Mouse (Mus musculus): ENCODE measurements around the gene Tmprss7. TPM values are rescaled to one million over a fixed set of nuclear protein-coding genes. Genes with fewer than 3 reads are reported as not detected.

The Tmprss7 gene
- polyA plus RNA-seq, 1 experiment from 2014 or later, result 0.09 TPM

DNA sequence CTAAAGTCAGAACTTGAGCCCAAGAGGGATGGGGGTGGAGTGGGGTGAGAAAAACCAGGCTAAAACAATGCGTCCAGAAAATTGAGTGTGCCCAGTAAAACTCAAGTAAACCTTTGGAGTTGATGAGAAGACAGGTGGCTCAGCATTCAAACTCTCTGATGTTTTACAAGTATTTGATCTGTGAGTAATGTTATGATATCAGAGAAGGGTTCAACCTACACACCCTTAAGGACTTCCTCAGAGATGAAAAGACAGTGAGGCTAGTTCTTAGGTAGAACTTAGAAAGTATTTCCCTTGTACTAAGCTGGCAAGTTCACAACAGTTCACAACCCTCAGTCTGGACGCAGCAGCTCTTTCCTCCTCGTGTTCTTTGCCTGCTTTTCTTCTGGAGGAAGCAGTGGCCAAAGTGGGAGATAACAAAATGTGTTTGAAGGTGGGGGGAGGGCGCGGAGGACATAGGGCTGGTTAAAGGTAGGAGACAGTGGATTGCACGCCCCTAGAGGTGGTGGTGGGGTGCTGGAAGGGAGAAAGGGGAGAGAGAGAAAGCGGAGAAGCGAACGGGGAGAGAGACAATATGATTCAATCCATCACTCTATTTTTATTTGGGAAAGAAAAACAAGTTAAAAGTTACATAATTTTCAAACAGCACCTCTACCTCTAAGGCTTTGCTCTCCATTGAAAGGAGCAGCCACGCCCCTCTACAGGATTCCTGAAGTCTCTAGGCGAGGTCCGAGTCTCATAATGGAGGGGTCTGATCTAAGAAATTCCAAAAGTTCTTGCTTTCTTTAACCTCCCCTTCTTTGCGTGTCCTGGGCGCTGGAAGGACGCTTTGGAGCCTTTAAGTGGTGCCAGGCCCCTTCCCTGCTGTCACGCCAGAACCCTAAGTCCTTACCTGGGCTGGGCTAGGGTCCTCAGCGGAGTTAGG lies 40.2 kb downstream of the Tmprss7 start:
- H3K4me2 ChIP-seq, result peak overlapping the region; percentile 84
- 8% methylated on average over 17 of the region's 17 CpGs for WGBS (ENCODE audit: insufficient replicate concordance)
- 0 out of 2 replicates have a peak, but pooled peaks cover 6% of the 10 kb centered on the region for H3K27me3 ChIP-seq (ENCODE audit: control insufficient read depth, insufficient read depth, low read length)
- peak overlapping the region; percentile 56 for H3K9ac ChIP-seq (ENCODE audit: low read depth, low read length)
- no peak for ATAC-seq (replicated peaks; ENCODE audit: insufficient number of reproducible peaks, low FRiP score, low TSS enrichment)
- H3K36me3 ChIP-seq (ENCODE audit: control insufficient read depth, insufficient read depth, low read length), result no peaks in the 10 kb centered on the region
- H3K4me1 ChIP-seq (ENCODE audit: control insufficient read depth, insufficient read depth, low read length), result peaks cover 11% of the 10 kb centered on the region; the same call in 1 of the 2 replicates
- H3K9me3 ChIP-seq (replicated peaks; ENCODE audit: control insufficient read depth, low read length), result no peaks in the 10 kb centered on the region
- H3K27ac ChIP-seq (ENCODE audit: low read depth, low read length), result no peak overlapping the region
- peak overlapping the region; percentile 41 for H3K4me3 ChIP-seq (ENCODE audit: low read depth, low read length)

- Histone ChIP-seq H3K9ac (ENCODE audit: low read depth, low read length) (no peak overlapping the region), H3K27me3 (ENCODE audit: control insufficient read depth, insufficient read depth, low read length) (0 out of 2 replicates have a peak, but pooled peaks cover 6% of the 10 kb centered on the region), H3K4me3 (ENCODE audit: low read depth, low read length) (no peak overlapping the region), H3K4me2 (no peak overlapping the region), H3K9me3 (replicated peaks; ENCODE audit: control insufficient read depth, low read length) (no peaks in the 10 kb centered on the region), H3K36me3 (ENCODE audit: control insufficient read depth, insufficient read depth, low read length) (no peaks in the 10 kb centered on the region), H3K4me1 (ENCODE audit: control insufficient read depth, insufficient read depth, low read length) (peaks cover 11% of the 10 kb centered on the region; the same call in 1 of the 2 replicates), H3K27ac (ENCODE audit: low read depth, low read length) (no peak overlapping the region)
- WGBS (ENCODE audit: insufficient replicate concordance), result 59% methylated on average over 2 of the region's 2 CpGs
- no peak for ATAC-seq (replicated peaks; ENCODE audit: insufficient number of reproducible peaks, low FRiP score, low TSS enrichment)
Measured at GRCm38 (mm10) chr16:45651497-45651896, 42.0 kb downstream of the Tmprss7 start.

GRCm38 (mm10) chr16:45644380-45644779 lies 49.1 kb downstream of the Tmprss7 start:
- H3K27ac ChIP-seq (ENCODE audit: low read depth, low read length), result no peak overlapping the region
- H3K27me3 ChIP-seq (ENCODE audit: control insufficient read depth, insufficient read depth, low read length), result no peaks in the 10 kb centered on the region
- H3K9ac ChIP-seq (ENCODE audit: low read depth, low read length), result no peak overlapping the region
- WGBS (ENCODE audit: insufficient replicate concordance), result 46% methylated on average over 6 of the region's 6 CpGs
- no peaks in the 10 kb centered on the region for H3K9me3 ChIP-seq (replicated peaks; ENCODE audit: control insufficient read depth, low read length)
- no peaks in the 10 kb centered on the region for H3K36me3 ChIP-seq (ENCODE audit: control insufficient read depth, insufficient read depth, low read length)
- H3K4me1 ChIP-seq (ENCODE audit: control insufficient read depth, insufficient read depth, low read length), result 0 out of 2 replicates have a peak, but pooled peaks cover 5% of the 10 kb centered on the region
- no peak overlapping the region for H3K4me2 ChIP-seq
- no peak overlapping the region for H3K4me3 ChIP-seq (ENCODE audit: low read depth, low read length)
- ATAC-seq (replicated peaks; ENCODE audit: insufficient number of reproducible peaks, low FRiP score, low TSS enrichment), result no peak

DNA sequence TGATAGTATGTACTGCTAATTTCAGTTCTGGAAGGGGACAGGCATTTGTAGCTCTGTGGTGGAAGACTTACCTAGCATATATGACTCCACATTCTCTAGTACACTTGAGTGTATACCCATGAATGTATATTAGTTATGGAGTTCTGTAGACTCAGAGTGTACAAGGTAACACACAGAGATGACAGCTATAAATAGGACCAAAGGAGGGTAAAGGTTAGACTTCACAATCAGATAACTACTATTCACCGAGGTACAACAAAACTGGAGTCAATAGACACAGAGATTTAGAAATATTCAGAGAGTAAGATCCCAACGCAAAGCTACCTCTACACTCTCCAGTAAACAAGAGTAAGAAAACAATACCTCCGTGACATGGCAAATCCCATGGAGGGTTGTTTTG lies 49.5 kb downstream of the Tmprss7 start:
- WGBS (ENCODE audit: insufficient replicate concordance), result 70% methylated on average over 3 of the region's 3 CpGs
- ATAC-seq (replicated peaks; ENCODE audit: insufficient number of reproducible peaks, low FRiP score, low TSS enrichment), result no peak
- no peak overlapping the region for H3K27ac ChIP-seq (ENCODE audit: low read depth, low read length)
- H3K4me1 ChIP-seq (ENCODE audit: control insufficient read depth, insufficient read depth, low read length), result 0 out of 2 replicates have a peak, but pooled peaks cover 5% of the 10 kb centered on the region
- no peak overlapping the region for H3K4me2 ChIP-seq
- no peaks in the 10 kb centered on the region for H3K27me3 ChIP-seq (ENCODE audit: control insufficient read depth, insufficient read depth, low read length)
- H3K9ac ChIP-seq (ENCODE audit: low read depth, low read length), result no peak overlapping the region
- H3K9me3 ChIP-seq (replicated peaks; ENCODE audit: control insufficient read depth, low read length), result no peaks in the 10 kb centered on the region
- H3K36me3 ChIP-seq (ENCODE audit: control insufficient read depth, insufficient read depth, low read length), result no peaks in the 10 kb centered on the region
- H3K4me3 ChIP-seq (ENCODE audit: low read depth, low read length), result no peak overlapping the region

- Histone ChIP-seq H3K27me3 (ENCODE audit: control insufficient read depth, insufficient read depth, low read length) (no peaks in the 10 kb centered on the region), H3K4me2 (no peak overlapping the region), H3K9ac (ENCODE audit: low read depth, low read length) (no peak overlapping the region), H3K36me3 (ENCODE audit: control insufficient read depth, insufficient read depth, low read length) (no peaks in the 10 kb centered on the region), H3K9me3 (replicated peaks; ENCODE audit: control insufficient read depth, low read length) (no peaks in the 10 kb centered on the region), H3K4me3 (ENCODE audit: low read depth, low read length) (no peak overlapping the region), H3K4me1 (ENCODE audit: control insufficient read depth, insufficient read depth, low read length) (0 out of 2 replicates have a peak, but pooled peaks cover 5% of the 10 kb centered on the region), H3K27ac (ENCODE audit: low read depth, low read length) (peak overlapping the region; percentile 60; the same call in 1 of the 2 replicates)
- WGBS (ENCODE audit: insufficient replicate concordance), result 56% methylated on average over 3 of the region's 3 CpGs
- ATAC-seq (replicated peaks; ENCODE audit: insufficient number of reproducible peaks, low FRiP score, low TSS enrichment), result no peak
Measured at GRCm38 (mm10) chr16:45641301-45641700, 52.2 kb downstream of the Tmprss7 start.

- Histone ChIP-seq H3K36me3 (ENCODE audit: control insufficient read depth, insufficient read depth, low read length) (no peaks in the 10 kb centered on the region), H3K27ac (ENCODE audit: low read depth, low read length) (no peak overlapping the region), H3K4me3 (ENCODE audit: low read depth, low read length) (no peak overlapping the region), H3K4me2 (no peak overlapping the region), H3K9me3 (replicated peaks; ENCODE audit: control insufficient read depth, low read length) (no peaks in the 10 kb centered on the region), H3K9ac (ENCODE audit: low read depth, low read length) (no peak overlapping the region), H3K4me1 (ENCODE audit: control insufficient read depth, insufficient read depth, low read length) (0 out of 2 replicates have a peak, but pooled peaks cover 5% of the 10 kb centered on the region), H3K27me3 (ENCODE audit: control insufficient read depth, insufficient read depth, low read length) (no peaks in the 10 kb centered on the region)
- 62% methylated on average over 10 of the region's 10 CpGs for WGBS (ENCODE audit: insufficient replicate concordance)
- ATAC-seq (replicated peaks; ENCODE audit: insufficient number of reproducible peaks, low FRiP score, low TSS enrichment), result no peak
Measured at GRCm38 (mm10) chr16:45640070-45640762, 53.2 kb downstream of the Tmprss7 start.

DNA sequence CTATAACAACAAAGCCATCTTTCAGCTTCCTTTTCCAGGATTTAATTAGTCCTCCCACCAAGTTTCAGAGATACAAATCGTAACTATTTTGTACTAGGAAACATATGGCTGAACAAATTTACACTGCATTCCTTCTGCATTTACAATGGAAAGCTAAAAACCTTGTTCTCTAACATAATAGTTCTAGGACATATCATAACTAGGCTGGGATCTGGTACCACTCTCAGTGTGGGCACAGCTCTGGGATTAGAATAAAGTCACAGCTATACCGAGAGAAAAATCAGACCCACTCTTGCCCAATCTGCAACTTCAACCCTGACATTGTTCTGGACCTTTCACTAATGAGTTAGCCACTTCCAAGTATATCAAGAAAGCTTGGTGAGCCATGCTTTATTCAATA lies 57.6 kb downstream of the Tmprss7 start:
- no peak overlapping the region for H3K4me2 ChIP-seq
- H3K27ac ChIP-seq (ENCODE audit: low read depth, low read length), result no peak overlapping the region
- ATAC-seq (replicated peaks; ENCODE audit: insufficient number of reproducible peaks, low FRiP score, low TSS enrichment), result no peak
- H3K9me3 ChIP-seq (replicated peaks; ENCODE audit: control insufficient read depth, low read length), result no peaks in the 10 kb centered on the region
- WGBS (ENCODE audit: insufficient replicate concordance), result 77% methylated on average over 2 of the region's 2 CpGs
- no peaks in the 10 kb centered on the region for H3K27me3 ChIP-seq (ENCODE audit: control insufficient read depth, insufficient read depth, low read length)
- no peaks in the 10 kb centered on the region for H3K4me1 ChIP-seq (ENCODE audit: control insufficient read depth, insufficient read depth, low read length)
- no peaks in the 10 kb centered on the region for H3K36me3 ChIP-seq (ENCODE audit: control insufficient read depth, insufficient read depth, low read length)
- H3K4me3 ChIP-seq (ENCODE audit: low read depth, low read length), result no peak overlapping the region
- H3K9ac ChIP-seq (ENCODE audit: low read depth, low read length), result no peak overlapping the region

DNA sequence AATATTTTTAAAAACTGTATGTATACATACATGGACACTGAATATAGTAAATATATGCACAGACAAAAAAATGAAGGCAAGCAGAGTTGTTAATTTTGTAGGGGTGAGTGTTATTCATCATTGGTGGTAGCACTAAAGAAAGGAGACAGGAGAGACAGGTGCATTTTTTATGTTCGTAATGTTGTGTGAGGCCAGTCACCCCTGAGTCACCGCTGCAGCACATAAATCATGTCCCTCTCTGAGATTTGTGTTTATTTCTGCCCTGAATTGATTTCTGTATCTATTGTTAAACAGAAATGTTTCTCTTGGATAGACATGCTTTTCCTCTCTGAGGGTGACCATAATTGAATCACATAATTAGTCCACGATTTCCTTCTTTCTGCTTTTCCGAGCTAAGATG lies 61.0 kb downstream of the Tmprss7 start:
- Histone ChIP-seq H3K4me2 (no peak overlapping the region), H3K27me3 (ENCODE audit: control insufficient read depth, insufficient read depth, low read length) (no peaks in the 10 kb centered on the region), H3K9ac (ENCODE audit: low read depth, low read length) (no peak overlapping the region), H3K4me3 (ENCODE audit: low read depth, low read length) (no peak overlapping the region), H3K4me1 (ENCODE audit: control insufficient read depth, insufficient read depth, low read length) (no peaks in the 10 kb centered on the region), H3K9me3 (replicated peaks; ENCODE audit: control insufficient read depth, low read length) (no peaks in the 10 kb centered on the region), H3K36me3 (ENCODE audit: control insufficient read depth, insufficient read depth, low read length) (no peaks in the 10 kb centered on the region), H3K27ac (ENCODE audit: low read depth, low read length) (no peak overlapping the region)
- 76% methylated on average over 4 of the region's 4 CpGs for WGBS (ENCODE audit: insufficient replicate concordance)
- ATAC-seq (replicated peaks; ENCODE audit: insufficient number of reproducible peaks, low FRiP score, low TSS enrichment), result no peak
